Mouse (Mus musculus) embryonic stem cell, embryonic (primary cell): Measurements from ENCODE around the gene Nod1.

Source experiments
- CTCF ChIA-PET, 4 experiments: fragments of 300-600 bp in 2 of 4; fragments of 350-600 bp in 2 of 4; sonication (Branson Sonifier 250); formaldehyde crosslinking; loops; one replicate each; lab custom pipeline; 2022; ENCODE audit warnings: inconsistent platforms in 2 of 4; lab: Charles Lee
- POLR2A ChIA-PET, 4 experiments: fragments of 300-600 bp in 2 of 4; fragments of 350-600 bp in 2 of 4; sonication (Branson Sonifier 250); formaldehyde crosslinking; loops; one replicate each; lab custom pipeline; 2022; ENCODE audit warnings: antibody characterized with exemption in 4 of 4, inconsistent platforms in 1 of 4; lab: Charles Lee

Nod1 gene

GRCm38 (mm10) chr6:54972111-54972928 is at the start of gene Nod1:
Nod1 (minus strand) TSS chr6:54972612.
- ChIA-PET POLR2A (interaction anchor here in 3 of 4 experiments (0.8 to 1.8 kb wide), 8 partner anchors 9 to 67 kb away, joined by 3 to 11 read pairs (median 3); partner anchors contain the start of gene Ggct (in 2 of the 3)), CTCF (interaction anchor here in 2 of 4 experiments (1.0 to 1.6 kb wide), 3 partner anchors 20 to 44 kb away, joined by 3 to 4 read pairs (median 3); partner anchors contain the start of gene Ggct (in 1 of the 2))

- POLR2A ChIA-PET: interaction anchor here in 2 of 4 experiments (1.1 to 1.4 kb wide), 4 partner anchors 13 to 29 kb away, joined by 3 to 7 read pairs (median 5); partner anchors contain the start of genes Gars (in 1 of the 2) and Ggct (in 1 of the 2)
- CTCF ChIA-PET: no interaction called here
Measured at GRCm38 (mm10) chr6:55021806-55022205, 49.4 kb upstream of the Nod1 start.

GRCm38 (mm10) chr6:55018417-55018816 is 46.0 kb upstream of the Nod1 start:
- ChIA-PET CTCF (interaction anchor here (0.7 to 3.7 kb wide), 16 partner anchors 10 to 361 kb away, joined by 3 to 82 read pairs (median 8); partner anchors contain the start of genes Ggct (in 2 of the 4) and Gars (in 1 of the 4)), POLR2A (interaction anchor here in 3 of 4 experiments (0.8 to 4.2 kb wide), 20 partner anchors 9 to 337 kb away, joined by 3 to 68 read pairs (median 6); partner anchors contain the start of genes Ggct (in 3 of the 3), Gars (in 2 of the 3), Mturn (in 1 of the 3) and Znrf2 (in 1 of the 3))

GRCm38 (mm10) chr6:55016710-55017583 is 44.5 kb upstream of the Nod1 start:
- ChIA-PET CTCF (interaction anchor here (0.5 to 3.7 kb wide), 79 partner anchors 9 to 427 kb away, joined by 3 to 82 read pairs (median 4); partner anchors contain the start of genes Ggct (in 3 of the 4), Gars (in 2 of the 4), Nod1 (in 2 of the 4) and Plekha8 (in 1 of the 4)), POLR2A (interaction anchor here (0.6 to 4.2 kb wide), 22 partner anchors 11 to 201 kb away, joined by 3 to 68 read pairs (median 5); partner anchors contain the start of genes Ggct (in 3 of the 4), Gars (in 2 of the 4), Nod1 (in 1 of the 4) and Znrf2 (in 1 of the 4))

- ChIA-PET CTCF (interaction anchor here (0.6 to 3.7 kb wide), 64 partner anchors 9 to 421 kb away, joined by 3 to 82 read pairs (median 4); partner anchors contain the start of genes Ggct (in 3 of the 4), Gars (in 2 of the 4), Nod1 (in 2 of the 4) and Plekha8 (in 1 of the 4)), POLR2A (interaction anchor here in 3 of 4 experiments (0.6 to 4.2 kb wide), 17 partner anchors 13 to 199 kb away, joined by 3 to 68 read pairs (median 6); partner anchors contain the start of genes Gars (in 2 of the 3), Ggct (in 2 of the 3), Nod1 (in 1 of the 3) and Znrf2 (in 1 of the 3))
Measured at GRCm38 (mm10) chr6:55016236-55016635, 43.8 kb upstream of the Nod1 start.

- ChIA-PET CTCF (interaction anchor here in 1 of 4 experiments (0.5 kb wide), 1 partner anchor 354 kb away, joined by 3 read pairs; no protein-coding TSS in a partner anchor), POLR2A (interaction anchor here in 1 of 4 experiments (0.6 kb wide), 1 partner anchor 1398 kb away, joined by 3 read pairs; no protein-coding TSS in a partner anchor)
Measured at GRCm38 (mm10) chr6:55014184-55014583, 41.8 kb upstream of the Nod1 start.

- POLR2A ChIA-PET: interaction anchor here in 1 of 4 experiments (1.0 kb wide), 1 partner anchor 27 kb away, joined by 3 read pairs; no protein-coding TSS in a partner anchor
- CTCF ChIA-PET: no interaction called here
Measured at GRCm38 (mm10) chr6:55012516-55012915, 40.1 kb upstream of the Nod1 start.

- ChIA-PET CTCF (interaction anchor here in 2 of 4 experiments (0.5 to 0.8 kb wide), 4 partner anchors 18 to 307 kb away, joined by 3 to 5 read pairs (median 4); partner anchors contain the start of gene Ggct (in 1 of the 2)), POLR2A (interaction anchor here in 1 of 4 experiments (1.1 to 1.3 kb wide), 2 partner anchors 8 to 18 kb away, joined by 4 to 6 read pairs; partner anchors contain the start of gene Ggct)
Measured at GRCm38 (mm10) chr6:55010330-55011091, 38.1 kb upstream of the Nod1 start.

- ChIA-PET POLR2A (interaction anchor here in 2 of 4 experiments (0.7 to 1.3 kb wide), 3 partner anchors 9 to 17 kb away, joined by 3 to 6 read pairs (median 4); partner anchors contain the start of gene Ggct (in 2 of the 2)), CTCF (interaction anchor here in 3 of 4 experiments (0.5 to 0.8 kb wide), 4 partner anchors 17 to 236 kb away, joined by 3 to 5 read pairs (median 4); partner anchors contain the start of gene Ggct (in 1 of the 3))
Measured at GRCm38 (mm10) chr6:55009391-55010230, 37.2 kb upstream of the Nod1 start.

GRCm38 (mm10) chr6:55008401-55008800 is 36.0 kb upstream of the Nod1 start:
- POLR2A ChIA-PET: no interaction called here
- CTCF ChIA-PET: interaction anchor here in 1 of 4 experiments (1.0 kb wide), 1 partner anchor 8 kb away, joined by 3 read pairs; no protein-coding TSS in a partner anchor

- ChIA-PET POLR2A (interaction anchor here in 2 of 4 experiments (0.6 to 1.8 kb wide), 4 partner anchors 11 to 35 kb away, joined by 3 to 7 read pairs (median 4); partner anchors contain the start of gene Ggct (in 1 of the 2)), CTCF (interaction anchor here in 2 of 4 experiments (0.5 to 2.5 kb wide), 4 partner anchors 11 to 30 kb away, joined by 3 to 9 read pairs (median 5); partner anchors contain the start of gene Ggct (in 1 of the 2))
Measured at GRCm38 (mm10) chr6:55003559-55003958, 31.1 kb upstream of the Nod1 start.

- CTCF ChIA-PET: interaction anchor here in 2 of 4 experiments (0.6 to 2.5 kb wide), 3 partner anchors 10 to 98 kb away, joined by 5 to 9 read pairs (median 7); partner anchors contain the start of gene Ggct (in 1 of the 2)
- POLR2A ChIA-PET: interaction anchor here in 2 of 4 experiments (1.8 kb wide), 2 partner anchors 10 to 11 kb away, joined by 5 to 7 read pairs; partner anchors contain the start of gene Ggct (in 1 of the 2)
Measured at GRCm38 (mm10) chr6:55002438-55002837, 30.0 kb upstream of the Nod1 start.

- ChIA-PET POLR2A (no interaction called here), CTCF (interaction anchor here in 1 of 4 experiments (2.5 kb wide), 1 partner anchor 15 kb away, joined by 9 read pairs; no protein-coding TSS in a partner anchor)
Measured at GRCm38 (mm10) chr6:55001320-55001719, 28.9 kb upstream of the Nod1 start.

- POLR2A ChIA-PET: interaction anchor here in 1 of 4 experiments (1.1 kb wide), 1 partner anchor 10 kb away, joined by 3 read pairs; no protein-coding TSS in a partner anchor
- CTCF ChIA-PET: interaction anchor here in 2 of 4 experiments (0.6 to 0.7 kb wide), 2 partner anchors 178 to 186 kb away, joined by 3 read pairs; no protein-coding TSS in a partner anchor
Measured at GRCm38 (mm10) chr6:54997726-54998125, 25.3 kb upstream of the Nod1 start.

- ChIA-PET CTCF (no interaction called here), POLR2A (interaction anchor here in 1 of 4 experiments (1.1 to 1.2 kb wide), 2 partner anchors 8 to 53 kb away, joined by 3 read pairs; no protein-coding TSS in a partner anchor)
Measured at GRCm38 (mm10) chr6:54996361-54996760, 23.9 kb upstream of the Nod1 start.
